Mouse (Mus musculus): Measurements from ENCODE around the gene Ctsd.
"Not testable (repeated sequence)": the region's sequence is repeated elsewhere in the genome, so short reads cannot be mapped to it uniquely, and the experiment has no call there.

Ctsd gene

DNA sequence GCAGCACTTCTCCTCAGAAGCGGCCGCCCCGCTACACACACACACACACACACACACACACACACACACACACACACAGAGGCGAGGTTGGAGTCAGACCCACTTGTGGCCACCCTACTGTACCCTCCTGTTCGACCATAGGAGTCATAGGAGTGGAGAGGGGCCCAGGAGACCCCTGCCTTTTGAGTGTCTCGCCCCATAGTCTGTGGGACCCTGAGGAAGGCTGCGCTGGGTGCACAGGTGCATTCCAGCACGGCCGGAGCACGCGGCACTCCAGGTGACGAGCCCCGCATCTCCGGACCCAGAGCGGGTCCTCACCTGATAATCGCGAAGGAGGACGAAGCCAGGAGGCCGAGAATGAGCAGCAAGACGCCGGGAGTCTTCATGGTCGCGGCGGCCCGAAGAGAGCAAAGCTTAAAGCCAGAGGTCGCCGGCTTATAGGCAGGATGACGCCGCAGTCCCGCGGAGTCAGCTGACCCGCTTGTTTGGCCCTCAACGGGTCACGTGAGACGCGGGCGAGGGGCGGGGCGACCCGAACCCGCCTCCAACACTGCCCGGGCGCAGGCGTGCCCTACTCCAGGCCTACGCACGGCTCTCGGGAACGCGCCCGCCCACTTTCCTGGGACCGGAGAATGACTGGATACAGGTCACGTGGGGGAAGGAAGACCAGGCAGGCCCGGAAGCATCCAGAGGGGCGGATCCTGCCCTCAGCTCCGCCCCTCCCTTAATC is at the start of gene Ctsd:
Gene Ctsd (minus strand): TSS at position 620 of the 730 bp plus-strand sequence.
- peak; percentile 97 for DNase-seq (ENCODE audit: low read depth)

GRCm38 (mm10) chr7:142437324-142437723 is 49.5 kb upstream of the Ctsd start:
- DNase-seq (ENCODE audit: low read depth), result peak; percentile 61

GRCm38 (mm10) chr7:142435524-142435923 is 47.7 kb upstream of the Ctsd start:
- DNase-seq (ENCODE audit: low read depth), result peak; percentile 60

DNA sequence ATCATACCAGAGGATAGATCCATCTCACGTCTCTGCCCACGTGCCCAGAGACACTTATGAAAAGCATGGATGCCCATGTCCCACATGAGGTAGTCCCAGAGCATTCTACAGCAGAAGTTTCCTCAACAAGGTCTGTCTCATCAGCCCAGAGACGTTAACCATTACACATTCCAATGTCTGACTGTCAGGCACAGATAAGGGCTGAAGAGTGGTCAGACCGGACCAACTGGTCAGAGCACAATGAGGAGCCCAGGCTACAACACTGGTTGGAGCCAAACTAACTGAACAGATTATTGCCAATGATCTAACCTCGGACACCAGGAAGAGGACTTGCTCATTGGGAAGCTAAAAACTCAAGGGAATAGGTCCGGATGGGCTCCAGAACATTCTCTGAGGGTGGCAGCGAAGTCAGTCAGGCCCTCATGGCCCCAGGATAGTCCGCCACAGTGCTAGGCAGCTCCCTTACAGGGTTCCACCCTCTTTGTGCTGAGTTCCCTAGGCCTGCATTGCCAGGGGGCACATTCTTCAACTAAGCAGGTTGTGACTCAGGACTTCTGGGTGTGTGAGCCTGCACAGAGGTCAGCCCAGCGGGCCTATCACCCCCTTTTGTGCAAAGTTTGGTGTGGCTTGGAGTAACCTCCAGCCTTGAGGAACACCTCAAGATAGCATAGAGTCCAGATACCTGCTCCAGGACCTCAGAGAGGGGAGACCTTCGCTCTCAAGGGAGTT is 46.5 kb upstream of the Ctsd start, which contains the start of gene Syt8:
Gene Syt8 (plus strand): TSS at position 714 of the 729 bp plus-strand sequence.
- DNase-seq (ENCODE audit: low read depth), result no peak

GRCm38 (mm10) chr7:142433623-142434022 is 45.8 kb upstream of the Ctsd start:
- DNase-seq (ENCODE audit: low read depth), result peak; percentile 69

GRCm38 (mm10) chr7:142431106-142431505 is 43.3 kb upstream of the Ctsd start:
- DNase-seq (ENCODE audit: low read depth), result no peak

GRCm38 (mm10) chr7:142430160-142430678 is 42.4 kb upstream of the Ctsd start:
- peak; percentile 67 for DNase-seq (ENCODE audit: low read depth)

GRCm38 (mm10) chr7:142428213-142428612 is 40.4 kb upstream of the Ctsd start:
- peak; percentile 59 for DNase-seq (ENCODE audit: low read depth)

DNA sequence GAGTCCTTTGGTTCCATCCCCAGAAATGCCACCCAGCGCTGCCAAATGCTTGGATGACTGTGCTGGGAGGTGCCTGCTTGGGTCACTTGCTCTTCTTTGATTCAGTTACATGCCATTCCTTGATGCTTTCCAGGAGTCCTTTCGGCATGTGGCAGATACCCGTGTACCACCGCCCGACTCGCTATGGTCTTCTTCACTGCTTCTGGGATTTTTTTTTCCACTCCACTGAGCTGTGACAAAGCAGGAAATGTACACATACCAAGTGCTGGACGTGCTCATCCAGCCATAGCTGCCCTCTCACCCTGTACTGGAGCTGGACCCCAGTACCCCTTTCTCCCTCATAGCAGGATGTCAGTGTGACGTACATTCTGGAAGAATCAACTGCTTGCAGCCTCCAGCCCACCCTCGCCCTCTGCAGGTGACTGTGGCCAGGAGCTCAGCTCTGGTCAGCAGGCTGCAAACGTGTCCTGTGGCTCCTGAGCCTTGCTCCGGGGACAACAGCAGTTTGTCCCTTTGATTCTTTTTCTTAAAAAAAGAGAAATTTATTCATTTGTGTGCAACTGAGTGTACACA is 37.9 kb upstream of the Ctsd start:
- DNase-seq (ENCODE audit: low read depth), result no peak

DNA sequence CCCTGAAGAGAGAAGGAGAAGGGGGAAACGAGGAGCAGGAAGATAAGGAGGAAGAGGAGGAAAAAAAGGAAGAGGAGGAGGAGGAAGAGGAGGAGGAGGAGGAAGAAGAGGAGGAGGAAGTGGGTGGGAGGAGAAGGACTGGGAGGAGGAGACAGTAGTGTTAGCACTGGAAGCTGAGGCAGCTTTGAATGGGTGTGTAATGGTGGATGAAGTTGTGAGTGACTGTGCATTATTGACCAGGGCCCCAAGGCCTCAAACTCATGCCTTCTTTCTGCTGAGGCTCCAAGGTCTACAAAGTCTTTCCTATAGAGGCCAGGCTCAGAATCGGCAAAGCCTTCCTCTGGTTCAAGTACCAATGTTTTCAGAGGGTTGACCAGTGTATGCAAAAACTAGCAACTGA is 34.0 kb upstream of the Ctsd start:
- no peak for DNase-seq (ENCODE audit: low read depth)

DNA sequence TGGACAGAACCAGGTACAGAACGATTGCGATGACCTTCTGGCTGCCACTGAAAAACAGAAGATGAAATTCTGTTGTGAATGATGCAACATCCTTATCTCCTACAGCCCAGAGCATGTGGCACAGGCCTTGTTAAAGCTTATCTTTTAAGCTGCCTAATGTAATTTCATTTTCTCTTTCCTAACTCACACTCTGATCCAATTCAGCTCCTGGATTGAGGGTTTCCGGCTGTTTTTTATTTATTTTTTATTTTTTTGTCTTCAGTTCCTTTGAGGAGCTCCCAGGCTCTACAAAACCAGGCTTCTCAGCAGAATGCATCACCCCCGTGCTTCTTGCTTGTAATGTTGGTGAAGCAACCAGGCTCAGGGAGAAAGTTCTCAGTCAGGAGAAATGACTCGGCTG is 32.0 kb upstream of the Ctsd start:
- no peak for DNase-seq (ENCODE audit: low read depth)

GRCm38 (mm10) chr7:142418679-142419078 is 30.8 kb upstream of the Ctsd start:
- no peak for DNase-seq (ENCODE audit: low read depth)

- no peak for DNase-seq (ENCODE audit: low read depth)
These were observed 30.2 kb upstream of the Ctsd start for GRCm38 (mm10) chr7:142418027-142418426.

DNA sequence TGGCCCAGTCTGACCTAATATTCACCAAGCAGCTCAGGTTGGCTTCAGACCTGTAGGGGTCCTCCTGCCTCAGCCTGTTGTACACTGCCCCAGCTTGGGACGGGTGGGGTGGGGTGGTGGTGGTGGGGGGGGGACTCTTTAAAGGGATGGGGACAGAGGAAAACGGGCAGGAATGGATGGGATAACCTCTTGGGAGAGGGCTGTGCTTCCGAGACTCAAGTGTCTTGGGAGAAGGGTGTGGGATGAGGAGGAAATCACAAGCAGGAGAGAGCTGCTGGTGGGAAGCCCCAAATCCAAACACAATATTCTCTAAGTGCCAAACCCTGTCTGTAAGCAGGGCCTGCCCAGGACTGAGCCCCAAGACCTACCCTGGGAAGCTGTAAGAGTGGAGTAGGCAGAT is 28.4 kb upstream of the Ctsd start:
- DNase-seq (ENCODE audit: low read depth), result no peak

DNA sequence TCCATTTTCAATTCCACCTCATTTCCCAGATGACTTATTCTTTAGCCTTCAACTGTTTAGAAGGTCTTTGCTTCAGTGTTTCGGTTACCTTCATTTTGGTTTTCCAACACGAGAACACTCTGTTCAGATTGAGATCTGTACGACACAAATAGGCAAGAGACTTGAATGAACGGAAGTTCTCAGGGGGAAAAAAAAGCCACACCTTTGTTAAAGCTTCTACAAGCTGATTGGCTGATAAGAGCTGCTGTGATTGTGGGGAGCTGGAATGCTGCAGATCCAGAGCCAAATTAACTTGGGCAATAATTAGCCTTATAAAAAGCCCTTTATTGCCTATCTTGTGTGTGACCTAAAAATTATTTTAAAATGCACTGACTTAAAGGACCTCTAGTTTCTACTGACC is 27.5 kb upstream of the Ctsd start:
- DNase-seq (ENCODE audit: low read depth), result no peak

GRCm38 (mm10) chr7:142413285-142413684 is 25.4 kb upstream of the Ctsd start:
- no peak for DNase-seq (ENCODE audit: low read depth)

GRCm38 (mm10) chr7:142409603-142410002 is 21.8 kb upstream of the Ctsd start:
- no peak for DNase-seq (ENCODE audit: low read depth)

- no peak for DNase-seq (ENCODE audit: low read depth)
These were observed 20.8 kb upstream of the Ctsd start for GRCm38 (mm10) chr7:142408686-142409085.

GRCm38 (mm10) chr7:142407935-142408334 is 20.1 kb upstream of the Ctsd start:
- DNase-seq (ENCODE audit: low read depth), result no peak

- DNase-seq (ENCODE audit: low read depth), result not testable (repeated sequence)
These were observed 17.3 kb upstream of the Ctsd start for GRCm38 (mm10) chr7:142405134-142405533.

GRCm38 (mm10) chr7:142403591-142403990 is 15.8 kb upstream of the Ctsd start:
- DNase-seq (ENCODE audit: low read depth), result no peak

- no peak for DNase-seq (ENCODE audit: low read depth)
These were observed 12.9 kb upstream of the Ctsd start for GRCm38 (mm10) chr7:142400750-142401142.
